Mouse (Mus musculus) effector memory CD4-positive, alpha-beta T cell, adult 7 months (primary cell): Measurements from ENCODE around the gene Aldh18a1. TPM values are rescaled to one million over a fixed set of nuclear protein-coding genes. Genes with fewer than 3 reads are reported as not detected.

Experiments
- polyA plus RNA-seq: library from polyadenylated mRNA; unstranded; fragments of 100-300 nt; shearing (Covaris generic); gene quantifications from one replicate; pipeline ENCODE4 v1.2.1, GENCODE M21; 2017

Aldh18a1 gene
- 43.0 TPM for polyA plus RNA-seq

GRCm38 (mm10) chr19:40588293-40588654 is at the start of gene Aldh18a1:
Gene Aldh18a1 (minus strand): TSS chr19:40588463.

GRCm38 (mm10) chr19:40611830-40612506 is 23.7 kb upstream of the Aldh18a1 start, which contains the start of the genes Tctn3 and Entpd1:
Gene Tctn3 (minus strand): TSS chr19:40612233.
Gene Entpd1 (plus strand): TSS chr19:40612366.

GRCm38 (mm10) chr19:40513632-40514078 is 74.6 kb downstream of the Aldh18a1 start, which contains the start of gene Sorbs1:
Gene Sorbs1 (minus strand): TSS chr19:40513779.

Other genes starting within 250 kb of the Aldh18a1 start
- 22.8 TPM for gene Sorbs1, start 74.7 kb downstream of the Aldh18a1 start, polyA plus RNA-seq
- gene Tctn3, start 23.8 kb upstream of the Aldh18a1 start, polyA plus RNA-seq, result 8.0 TPM
- gene Entpd1, start 23.9 kb upstream of the Aldh18a1 start, polyA plus RNA-seq, result 8.2 TPM
- gene Cc2d2b, start 160.3 kb upstream of the Aldh18a1 start, polyA plus RNA-seq, result 0.35 TPM
- 0.98 TPM for gene Ccnj, start 242.8 kb upstream of the Aldh18a1 start, polyA plus RNA-seq